Mouse (Mus musculus): ENCODE measurements around the gene Retnlb.
"Not testable (repeated sequence)": the region's sequence is repeated elsewhere in the genome, so short reads cannot be mapped to it uniquely, and the experiment has no call there.

The Retnlb gene

DNA sequence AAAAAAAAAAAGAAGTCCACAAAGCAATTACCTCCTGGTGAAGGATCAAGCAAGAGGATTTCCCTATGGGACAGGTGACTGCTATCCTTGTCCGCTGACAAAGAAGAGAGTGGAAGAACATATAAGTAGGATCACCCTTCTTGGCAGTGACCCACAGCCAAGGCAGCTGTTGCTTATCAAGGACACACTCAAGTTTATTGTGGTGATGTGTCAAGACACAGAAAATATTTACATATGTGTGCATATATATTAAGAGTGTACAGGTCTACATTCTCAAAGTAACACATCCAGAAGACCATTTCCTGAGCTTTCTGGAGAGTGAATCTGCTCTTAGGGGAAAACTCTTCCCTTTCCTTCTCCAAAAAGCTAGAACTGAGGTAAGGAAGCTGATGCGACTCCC lies at the start of gene Retnlb:
TSS of gene Retnlb (plus strand) at position 162 of the 400 bp plus-strand sequence.
- no peak for DNase-seq (ENCODE audit: low read depth)

DNA sequence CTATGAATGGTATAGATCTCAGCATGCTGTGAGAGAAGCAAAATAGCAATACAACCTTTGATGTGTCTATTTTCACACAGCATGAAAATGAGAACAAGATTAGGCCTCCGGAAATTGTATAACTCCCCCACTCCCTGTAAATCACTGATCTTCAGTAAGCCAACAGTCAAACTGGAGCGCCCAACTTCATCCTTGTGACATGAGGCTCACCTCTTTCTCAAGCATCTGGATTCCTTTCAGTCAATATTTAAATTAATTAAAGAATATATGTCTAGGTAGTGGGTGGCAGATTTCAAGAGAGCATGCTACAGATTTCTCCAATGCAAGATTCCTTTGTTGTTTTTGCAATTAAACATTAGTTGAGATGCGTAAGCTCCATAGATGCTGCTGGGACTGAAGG lies 47.5 kb upstream of the Retnlb start:
- DNase-seq (ENCODE audit: low read depth), result no peak

DNA sequence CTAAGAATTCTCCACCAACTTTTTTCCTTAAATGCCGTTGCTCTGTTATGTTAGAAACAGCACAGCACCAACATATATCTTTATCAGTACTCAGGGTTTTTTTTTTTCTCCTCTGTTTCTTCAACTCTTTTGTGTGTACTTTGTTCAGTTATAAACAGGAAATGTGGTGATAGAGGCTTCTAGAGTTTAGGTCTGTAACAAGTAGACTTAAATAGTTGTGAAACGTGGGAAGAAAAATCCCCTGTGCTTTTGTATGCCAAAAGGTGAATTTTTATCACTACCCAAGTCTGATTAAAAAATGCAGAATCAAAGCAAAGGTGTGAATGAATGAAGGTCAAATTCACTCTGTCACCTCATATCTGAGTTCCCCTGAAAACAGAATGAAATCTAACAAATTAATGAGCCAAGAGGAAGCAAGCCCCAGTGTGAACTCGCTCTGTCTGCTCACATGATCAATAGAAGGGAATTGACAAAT lies 44.6 kb upstream of the Retnlb start, which contains the start of gene Trat1:
TSS of gene Trat1 (minus strand) at position 51 of the 475 bp plus-strand sequence.
- no peak for DNase-seq (ENCODE audit: low read depth)

DNA sequence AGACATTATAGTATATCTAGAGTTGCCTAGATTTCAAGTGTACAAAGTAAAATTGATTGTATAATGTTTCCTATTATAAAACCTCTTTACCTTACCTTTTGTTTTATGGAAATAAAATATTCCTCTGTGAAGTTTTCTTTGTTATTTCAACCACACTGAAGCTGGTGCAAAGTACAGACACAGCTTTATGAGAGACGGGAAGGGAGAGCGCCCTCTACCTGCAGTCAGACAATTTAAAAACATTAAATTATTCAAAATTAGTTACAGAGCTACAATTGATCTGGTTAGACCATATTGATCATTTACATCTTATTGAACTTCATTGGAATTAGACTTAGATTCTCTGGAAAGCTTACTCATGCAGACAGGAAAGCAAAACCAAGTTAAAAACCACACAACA lies 39.4 kb upstream of the Retnlb start:
- DNase-seq (ENCODE audit: low read depth), result no peak

DNA sequence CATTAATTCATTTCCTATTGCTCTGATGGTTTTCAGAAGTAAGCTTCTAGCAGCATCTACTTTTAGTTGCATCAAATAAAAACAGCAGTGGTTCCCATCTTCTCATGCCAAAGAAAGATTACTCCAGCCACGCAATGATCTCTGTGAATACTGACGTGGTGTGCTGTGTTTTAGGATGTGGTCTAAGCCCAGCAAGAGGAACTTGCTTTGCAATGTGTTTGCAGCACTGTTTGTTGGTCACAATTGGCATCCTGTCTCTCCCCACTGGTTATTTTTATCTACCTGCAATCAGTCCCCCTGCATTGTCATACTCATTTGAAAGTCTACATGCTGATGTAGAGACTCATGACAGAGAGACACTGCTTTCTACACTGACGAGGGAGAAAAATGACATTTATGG lies 30.4 kb upstream of the Retnlb start:
- DNase-seq (ENCODE audit: low read depth), result no peak

DNA sequence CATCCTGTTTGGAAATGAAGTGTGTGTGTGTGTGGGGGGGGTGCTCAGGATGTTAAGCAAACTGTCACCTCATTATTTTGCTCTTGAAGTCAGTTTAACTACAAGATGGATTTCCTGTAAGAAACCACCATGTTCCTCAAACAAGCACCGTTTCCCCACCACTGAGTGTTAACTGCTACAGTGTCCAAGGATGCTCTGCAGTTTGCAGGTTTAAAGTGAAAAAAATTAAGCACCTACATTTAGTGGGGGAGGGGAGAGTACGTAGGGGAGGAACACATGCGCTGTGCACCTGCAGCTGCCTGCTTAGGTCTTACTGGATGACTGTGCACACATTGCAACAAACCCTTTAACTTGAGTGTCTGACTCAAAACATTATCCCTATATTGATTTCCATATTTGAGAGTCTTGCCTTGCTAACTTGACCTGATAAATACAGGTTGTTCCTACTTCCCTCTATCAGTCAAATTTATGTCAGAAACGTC lies 27.9 kb upstream of the Retnlb start:
- no peak for DNase-seq (ENCODE audit: low read depth)

DNA sequence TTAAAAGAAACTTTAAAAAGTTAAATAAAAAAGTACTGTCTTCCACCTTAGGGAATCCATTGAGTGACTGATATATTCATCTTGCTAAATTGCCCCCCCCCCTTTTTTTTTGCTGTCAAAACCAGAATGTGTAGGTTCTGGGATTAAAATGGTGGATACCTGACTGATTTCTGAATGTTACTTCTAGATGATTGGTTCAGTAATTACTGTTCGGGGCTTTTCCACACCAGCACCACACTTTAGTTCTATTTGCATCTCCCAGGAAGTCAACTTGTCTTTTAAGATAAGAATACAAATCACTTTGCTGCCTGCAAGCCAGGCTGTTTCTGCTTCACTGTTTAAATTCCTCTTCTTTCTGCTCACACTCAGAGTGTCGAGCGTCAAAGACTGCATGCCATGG lies 18.4 kb upstream of the Retnlb start:
- DNase-seq (ENCODE audit: low read depth), result no peak

DNA sequence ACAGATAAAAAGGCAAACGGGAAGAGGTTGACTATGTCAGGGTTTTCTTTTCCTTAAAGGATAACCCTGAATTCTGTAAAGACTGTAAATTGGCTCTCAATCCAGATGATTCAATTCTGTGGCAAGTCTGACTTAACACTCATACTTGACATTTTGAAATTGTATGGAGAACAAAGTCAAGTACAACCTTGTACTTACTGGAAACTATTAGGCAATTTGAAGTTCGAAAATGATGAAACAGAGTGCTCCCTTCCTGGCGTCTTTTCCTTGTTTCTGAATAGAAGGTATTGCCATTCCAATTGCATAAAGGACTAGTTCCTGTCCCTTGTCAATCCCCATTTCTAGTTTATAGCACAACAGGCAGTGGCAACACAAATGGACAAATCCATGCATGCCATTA lies 17.2 kb upstream of the Retnlb start:
- DNase-seq (ENCODE audit: low read depth), result no peak

DNA sequence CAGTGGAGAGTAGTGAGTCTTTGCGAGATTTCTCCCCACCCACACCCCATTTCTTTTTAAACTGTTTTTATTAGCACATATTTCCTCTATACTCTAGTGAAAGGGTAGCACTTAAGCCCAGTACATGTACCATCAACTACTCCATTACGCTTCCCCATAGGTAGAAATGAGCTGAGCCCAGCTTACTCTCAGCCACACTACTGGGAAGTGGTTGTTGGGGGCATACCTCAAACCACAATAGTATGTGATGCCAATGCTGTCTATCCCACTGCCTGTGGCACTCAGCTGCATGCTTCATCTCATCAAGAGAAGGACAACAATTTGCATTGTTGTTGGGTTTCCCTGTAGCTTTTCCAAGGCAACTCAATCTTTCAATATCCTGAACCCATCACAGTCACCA lies 15.8 kb upstream of the Retnlb start:
- DNase-seq (ENCODE audit: low read depth), result no peak

DNA sequence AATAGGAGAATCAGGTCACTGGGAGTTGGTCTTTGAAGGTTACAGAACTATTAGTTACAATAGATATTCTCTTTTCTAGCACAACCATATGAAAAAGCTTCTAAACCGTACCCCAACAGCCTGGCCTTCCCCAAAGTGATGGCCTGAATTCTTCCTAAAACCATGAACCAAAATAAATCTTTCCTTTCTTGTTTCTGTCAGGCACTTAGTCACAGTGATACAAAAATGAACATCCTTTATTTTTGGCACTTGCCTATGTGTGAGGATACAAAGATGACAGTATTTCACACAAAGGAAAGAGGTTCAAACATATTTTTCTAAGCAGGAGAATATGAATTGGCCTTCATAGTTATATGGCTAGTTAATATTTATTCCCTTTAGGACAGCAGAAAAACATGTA lies 11.2 kb upstream of the Retnlb start:
- DNase-seq (ENCODE audit: low read depth), result no peak

DNA sequence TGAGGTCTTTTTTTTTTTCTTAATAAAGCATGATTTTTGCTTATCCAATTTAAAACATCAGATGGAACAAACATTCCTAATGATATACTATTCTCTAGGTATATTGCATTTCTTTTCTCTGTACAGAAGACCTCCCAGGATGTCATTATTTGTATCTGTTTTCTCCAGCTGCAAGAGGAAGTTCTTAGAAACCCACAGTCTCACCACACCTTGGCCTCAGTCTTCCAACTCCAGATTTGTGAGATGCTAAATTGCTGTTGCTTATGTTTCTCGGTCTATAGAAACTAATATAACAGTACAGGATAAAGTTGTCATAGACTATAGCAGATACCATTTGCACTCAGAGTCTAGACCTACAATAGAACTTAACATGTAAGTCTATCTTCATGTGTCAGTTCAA lies 10.1 kb upstream of the Retnlb start:
- DNase-seq (ENCODE audit: low read depth), result no peak

DNA sequence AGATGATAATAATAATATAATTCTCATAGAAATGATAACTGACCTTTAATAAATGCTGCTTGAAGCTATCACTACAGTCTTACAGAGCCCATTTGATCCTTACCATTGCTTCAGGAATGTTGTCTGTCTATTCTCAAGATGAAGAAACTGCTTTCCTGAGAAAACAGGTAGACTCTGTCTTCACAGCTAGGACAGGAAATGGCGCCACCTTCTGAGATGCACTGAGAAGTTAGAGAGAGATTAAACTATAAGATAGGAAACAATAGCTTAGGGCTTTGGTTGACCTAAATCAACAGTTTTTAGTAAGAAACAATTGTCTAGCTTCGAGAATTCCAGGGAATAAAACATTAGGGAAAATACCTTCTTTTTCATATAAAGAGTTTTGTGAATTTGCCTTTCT lies 7.3 kb upstream of the Retnlb start:
- no peak for DNase-seq (ENCODE audit: low read depth)

DNA sequence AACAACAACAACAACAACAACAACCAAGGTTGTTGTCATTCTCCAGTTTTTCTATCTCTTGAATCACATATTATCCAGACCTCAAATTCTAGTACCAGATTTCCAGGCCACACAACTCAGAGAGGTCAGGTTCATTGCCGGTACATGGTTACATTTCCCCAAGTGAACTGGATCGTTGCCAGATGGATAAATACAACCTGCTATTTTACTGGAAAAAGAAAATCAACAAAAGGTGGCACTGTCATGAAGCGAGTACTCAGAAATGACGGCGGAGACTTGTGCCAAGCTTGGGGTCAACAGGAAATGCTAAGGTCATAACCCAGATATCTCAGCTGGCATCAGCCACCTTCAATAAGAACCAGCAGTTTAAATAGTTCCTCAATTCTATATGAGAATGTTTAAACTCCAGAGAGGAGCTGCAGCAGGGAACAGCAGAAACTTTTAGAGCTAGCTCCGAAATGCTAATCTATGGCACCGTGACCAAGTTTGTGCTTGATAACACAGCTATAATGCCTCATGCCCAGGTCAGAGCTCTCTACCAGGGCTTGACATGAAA lies 4.7 kb upstream of the Retnlb start:
- DNase-seq (ENCODE audit: low read depth), result no peak

DNA sequence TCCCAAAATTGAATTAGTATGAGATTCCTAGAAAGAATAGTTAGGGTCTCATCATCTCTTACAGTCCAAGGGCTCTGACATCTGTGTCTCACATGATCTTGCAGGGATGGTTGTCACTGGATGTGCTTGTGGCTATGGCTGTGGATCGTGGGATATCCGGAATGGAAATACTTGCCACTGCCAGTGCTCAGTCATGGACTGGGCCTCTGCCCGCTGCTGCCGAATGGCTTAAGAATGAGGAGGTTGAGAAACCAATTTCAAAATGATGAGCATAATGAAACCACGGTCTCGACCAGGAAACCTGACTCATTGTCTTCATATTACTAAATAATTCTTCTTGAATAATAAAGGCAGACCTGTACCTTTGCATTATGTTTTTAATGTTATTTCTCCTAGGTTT lies 1.9 kb downstream of the Retnlb start:
- DNase-seq (ENCODE audit: low read depth), result no peak

DNA sequence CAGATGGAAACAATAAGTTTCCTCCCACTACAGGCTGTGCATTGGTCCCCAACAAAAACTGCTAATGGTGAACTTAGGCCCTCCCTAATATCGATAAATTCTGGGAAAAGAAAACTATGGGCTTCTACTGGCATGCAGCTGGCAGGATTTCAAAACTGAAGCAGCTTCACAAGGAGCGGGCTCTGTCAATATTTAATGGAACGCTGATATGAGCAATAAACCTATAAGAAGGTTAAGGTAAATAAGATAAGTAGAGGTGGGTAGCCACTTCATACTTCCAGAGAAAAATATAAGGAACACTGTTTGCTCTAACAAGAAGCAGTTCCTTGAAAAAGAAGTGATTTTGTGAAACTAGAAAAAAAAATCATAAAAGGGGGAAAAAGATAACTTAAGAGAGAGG lies 9.8 kb downstream of the Retnlb start:
- no peak for DNase-seq (ENCODE audit: low read depth)

DNA sequence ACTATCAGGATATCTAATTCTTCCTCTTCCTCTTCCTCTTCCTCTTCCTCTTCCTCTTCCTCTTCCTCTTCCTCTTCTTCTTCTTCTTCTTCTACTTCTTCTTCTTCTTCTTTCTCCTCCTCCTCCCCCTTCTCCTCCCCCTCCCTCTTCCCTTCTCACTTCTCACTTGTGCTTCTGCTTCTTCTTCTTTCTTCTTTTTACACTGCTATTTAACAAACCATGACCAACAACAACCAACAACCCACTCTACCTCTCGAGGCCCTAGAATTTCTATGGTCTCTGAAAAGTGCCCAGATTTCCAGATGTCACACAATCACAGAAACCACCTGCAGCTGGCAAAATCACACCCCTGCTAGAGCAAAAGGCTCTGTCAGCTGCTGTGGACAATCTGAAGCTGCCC lies 11.0 kb downstream of the Retnlb start:
- no peak for DNase-seq (ENCODE audit: low read depth)

DNA sequence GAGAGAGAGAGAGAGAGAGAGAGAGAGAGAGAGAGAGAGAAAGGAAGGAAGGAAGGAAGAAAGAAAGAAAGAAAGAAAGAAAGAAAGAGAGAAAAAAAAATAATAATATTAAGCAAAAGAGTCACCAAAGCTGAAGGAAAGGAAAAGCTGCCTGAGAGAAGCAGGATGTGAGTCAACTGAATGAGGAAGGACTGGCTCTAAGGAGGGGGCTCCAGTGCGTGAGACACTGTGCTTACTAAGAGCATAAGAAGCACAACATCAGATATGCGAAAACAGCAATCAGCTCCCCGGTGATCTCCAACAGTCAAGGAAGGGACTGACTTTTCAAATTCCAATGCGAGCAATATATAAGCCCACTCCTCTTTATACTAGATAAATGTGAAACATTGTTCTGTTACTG lies 12.4 kb downstream of the Retnlb start:
- no peak for DNase-seq (ENCODE audit: low read depth)

DNA sequence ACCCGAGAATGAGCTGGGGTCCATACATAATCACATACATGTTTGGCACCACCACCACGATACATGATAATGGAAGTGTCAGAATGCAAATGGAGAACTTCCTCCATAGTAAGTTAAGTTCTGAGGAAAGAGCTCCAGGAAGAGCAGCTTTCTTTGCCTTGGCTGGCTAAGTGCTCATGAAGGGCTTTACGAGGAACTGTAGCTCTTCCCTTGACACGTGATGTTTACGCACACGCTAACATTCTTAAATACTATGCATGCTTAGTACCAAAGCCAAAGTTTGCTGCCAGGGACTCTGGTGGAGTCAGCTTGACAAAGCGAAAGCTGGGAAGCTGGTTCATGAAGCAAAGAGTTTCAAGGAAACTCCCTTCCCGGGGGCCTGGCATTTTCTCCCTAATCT lies 15.4 kb downstream of the Retnlb start:
- DNase-seq (ENCODE audit: low read depth), result no peak

DNA sequence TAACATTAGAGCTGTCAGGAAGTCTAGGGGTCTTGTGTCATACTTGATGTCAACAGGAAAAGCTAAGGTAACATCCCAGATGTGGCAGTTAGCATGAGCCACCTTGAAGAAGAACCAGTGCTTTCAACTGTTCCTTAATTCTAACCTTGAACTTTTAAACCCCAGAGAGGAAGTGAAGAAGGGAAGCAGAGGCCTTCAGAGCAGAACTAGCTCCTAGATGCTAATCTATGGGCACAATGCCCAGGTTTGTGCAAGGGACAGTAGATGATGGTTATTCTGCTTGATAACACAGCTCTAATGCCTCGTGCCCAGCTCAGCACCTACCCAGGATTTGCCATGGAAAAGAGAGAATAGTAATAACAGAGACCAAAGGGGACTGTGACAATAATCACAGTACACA lies 17.0 kb downstream of the Retnlb start:
- DNase-seq (ENCODE audit: low read depth), result not testable (repeated sequence)

DNA sequence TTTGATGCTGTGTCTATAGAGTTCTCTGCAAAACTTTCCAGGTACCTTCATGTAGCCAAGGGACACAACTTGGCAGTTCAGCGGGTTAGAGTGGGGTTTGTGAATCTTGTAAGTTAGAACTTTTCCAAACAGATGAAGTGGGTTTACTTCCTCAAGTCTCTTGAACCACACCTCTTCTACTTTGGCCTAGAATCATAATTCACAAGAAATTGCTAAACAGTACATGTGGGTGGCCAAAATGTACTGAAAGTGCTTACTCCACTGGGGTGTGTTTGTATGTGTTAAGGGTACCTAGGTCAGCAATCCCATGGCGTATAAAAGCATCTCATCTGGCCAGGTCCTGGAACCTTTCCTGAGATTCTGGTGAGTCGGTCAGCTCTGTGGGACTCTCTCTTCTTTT lies 25.6 kb downstream of the Retnlb start, which contains the start of gene Retnla:
TSS of gene Retnla (plus strand) at position 286 of the 400 bp plus-strand sequence.
- no peak for DNase-seq (ENCODE audit: low read depth)

DNA sequence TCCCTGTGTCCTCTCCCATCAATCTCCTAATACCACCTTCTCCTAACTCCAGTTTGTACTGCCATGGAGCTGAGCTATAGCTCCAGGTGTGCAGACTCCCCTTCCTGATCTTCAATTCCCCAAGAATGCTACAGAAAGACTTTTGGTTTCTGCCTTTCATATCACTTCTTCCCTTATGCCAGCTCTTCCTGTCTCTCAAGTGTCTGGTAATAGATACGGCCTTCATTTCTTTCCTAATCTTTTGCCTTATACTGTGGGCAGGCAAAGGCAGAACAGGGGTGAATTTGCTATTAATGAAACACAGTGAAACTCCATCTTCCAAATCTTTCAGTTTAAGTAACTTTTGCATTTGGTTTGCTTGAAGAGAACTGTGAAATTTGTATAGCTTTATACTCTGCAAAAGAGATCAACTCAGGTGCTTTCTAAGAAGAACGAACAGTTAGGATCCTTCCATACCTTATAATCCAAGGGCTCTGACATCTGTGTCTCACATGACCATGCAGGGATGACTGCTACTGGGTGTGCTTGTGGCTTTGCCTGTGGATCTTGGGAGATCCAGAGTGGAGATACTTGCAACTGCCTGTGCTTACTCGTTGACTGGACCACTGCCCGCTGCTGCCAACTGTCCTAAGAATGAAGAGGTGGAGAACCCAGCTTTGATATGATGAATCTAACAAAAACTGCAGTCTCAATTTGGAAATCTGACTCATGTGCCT lies 27.2 kb downstream of the Retnlb start:
- DNase-seq (ENCODE audit: low read depth), result no peak

DNA sequence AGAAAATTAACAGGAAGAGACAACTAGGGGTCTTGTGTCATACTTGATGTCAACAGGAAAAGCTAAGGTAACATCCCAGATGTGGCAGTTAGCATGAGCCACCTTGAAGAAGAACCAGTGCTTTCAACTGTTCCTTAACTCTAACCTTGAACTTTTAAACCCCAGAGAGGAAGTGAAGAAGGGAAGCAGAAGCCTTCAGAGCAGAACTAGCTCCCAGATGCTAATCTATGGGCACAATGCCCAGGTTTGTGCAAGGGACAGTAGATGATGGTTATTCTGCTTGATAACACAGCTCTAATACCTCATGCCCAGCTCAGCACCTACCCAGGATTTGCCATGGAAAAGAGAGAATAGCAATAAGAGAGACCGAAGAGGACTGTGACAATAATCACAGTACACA lies 48.3 kb downstream of the Retnlb start:
- not testable (repeated sequence) for DNase-seq (ENCODE audit: low read depth)

DNA sequence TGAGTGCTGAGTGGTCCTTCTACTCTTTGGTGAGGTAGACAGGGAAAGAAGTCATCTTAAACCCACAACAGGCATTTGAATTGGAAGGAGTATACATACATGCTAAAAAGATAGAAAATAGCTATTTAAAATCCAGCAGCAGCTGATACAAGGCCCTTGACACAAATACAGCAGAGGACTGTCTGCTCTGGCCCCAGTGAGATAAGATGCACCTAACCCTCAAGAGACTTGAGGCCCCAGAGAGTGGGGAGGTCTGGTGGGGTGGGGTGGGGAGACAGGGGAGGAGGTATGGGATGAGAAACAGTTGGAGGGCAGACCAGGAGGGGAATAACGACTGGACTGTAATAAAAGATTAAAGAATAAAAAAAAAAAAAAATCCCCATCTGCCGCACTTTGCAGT lies 51.0 kb downstream of the Retnlb start:
- DNase-seq (ENCODE audit: low read depth), result no peak
